Mouse (Mus musculus) induced T-regulatory cell, adult 2 months (primary cell): ENCODE results near the gene Fam32a.

Experiments used
- DNase-seq: peaks from one replicate; pipeline ENCODE4 v3.0.0-alpha.2; 2012; ENCODE audit warnings: low read depth

Fam32a gene

GRCm38 (mm10) chr8:72219541-72220363, at the start of gene Fam32a:
Gene Fam32a, plus strand, starts transcription at chr8:72219730.
- peak; percentile 99 for DNase-seq

GRCm38 (mm10) chr8:72177346-72177925, 42.1 kb upstream of the Fam32a start:
- DNase-seq = peak; percentile 84

GRCm38 (mm10) chr8:72183554-72184202, 35.9 kb upstream of the Fam32a start:
- DNase-seq = no peak

- no peak for DNase-seq
Observed at GRCm38 (mm10) chr8:72187793-72188331, 31.7 kb upstream of the Fam32a start.

- DNase-seq = peak; percentile 93
Observed at GRCm38 (mm10) chr8:72189417-72190214, 29.9 kb upstream of the Fam32a start, which contains the start of gene Hsh2d. Gene Hsh2d, plus strand, starts transcription at chr8:72189638.

- peak; percentile 56 for DNase-seq
Observed at GRCm38 (mm10) chr8:72190215-72190539, 29.4 kb upstream of the Fam32a start.

GRCm38 (mm10) chr8:72192065-72192464, 27.5 kb upstream of the Fam32a start:
- DNase-seq = no peak

GRCm38 (mm10) chr8:72197997-72198396, 21.5 kb upstream of the Fam32a start:
- DNase-seq = peak; percentile 40

GRCm38 (mm10) chr8:72208582-72208981, 10.9 kb upstream of the Fam32a start:
- peak; percentile 25 for DNase-seq

- DNase-seq = no peak
Observed at GRCm38 (mm10) chr8:72210222-72210621, 9.3 kb upstream of the Fam32a start.

GRCm38 (mm10) chr8:72210710-72211109, 8.8 kb upstream of the Fam32a start:
- peak; percentile 41 for DNase-seq

- no peak for DNase-seq
Observed at GRCm38 (mm10) chr8:72211846-72212245, 7.7 kb upstream of the Fam32a start.

- no peak for DNase-seq
Observed at GRCm38 (mm10) chr8:72212751-72213150, 6.8 kb upstream of the Fam32a start, which contains the start of gene Cib3. Gene Cib3, minus strand, starts transcription at chr8:72212837.

GRCm38 (mm10) chr8:72213536-72213935, 6.0 kb upstream of the Fam32a start, which contains the start of gene Gm11034:
Gene Gm11034, minus strand, starts transcription at chr8:72213636.
- no peak for DNase-seq

- peak; percentile 68 for DNase-seq
Observed at GRCm38 (mm10) chr8:72215060-72215459, 4.5 kb upstream of the Fam32a start.

- DNase-seq = peak; percentile 73
Observed at GRCm38 (mm10) chr8:72215871-72216270, 3.7 kb upstream of the Fam32a start.

- DNase-seq = peak; percentile 54
Observed at GRCm38 (mm10) chr8:72218781-72219540, 569 bp upstream of the Fam32a start.

- DNase-seq = peak; percentile 54
Observed at GRCm38 (mm10) chr8:72220758-72221157, 1.2 kb downstream of the Fam32a start.

GRCm38 (mm10) chr8:72222656-72223055, 3.1 kb downstream of the Fam32a start:
- DNase-seq = no peak

GRCm38 (mm10) chr8:72239499-72240402, 20.2 kb downstream of the Fam32a start, which contains the start of gene Ap1m1:
Gene Ap1m1, plus strand, starts transcription at chr8:72240018.
- peak; percentile 100 for DNase-seq
